Comparison of ENCODE assay signal across 8 mouse cellular contexts in the genomic region with DNA sequence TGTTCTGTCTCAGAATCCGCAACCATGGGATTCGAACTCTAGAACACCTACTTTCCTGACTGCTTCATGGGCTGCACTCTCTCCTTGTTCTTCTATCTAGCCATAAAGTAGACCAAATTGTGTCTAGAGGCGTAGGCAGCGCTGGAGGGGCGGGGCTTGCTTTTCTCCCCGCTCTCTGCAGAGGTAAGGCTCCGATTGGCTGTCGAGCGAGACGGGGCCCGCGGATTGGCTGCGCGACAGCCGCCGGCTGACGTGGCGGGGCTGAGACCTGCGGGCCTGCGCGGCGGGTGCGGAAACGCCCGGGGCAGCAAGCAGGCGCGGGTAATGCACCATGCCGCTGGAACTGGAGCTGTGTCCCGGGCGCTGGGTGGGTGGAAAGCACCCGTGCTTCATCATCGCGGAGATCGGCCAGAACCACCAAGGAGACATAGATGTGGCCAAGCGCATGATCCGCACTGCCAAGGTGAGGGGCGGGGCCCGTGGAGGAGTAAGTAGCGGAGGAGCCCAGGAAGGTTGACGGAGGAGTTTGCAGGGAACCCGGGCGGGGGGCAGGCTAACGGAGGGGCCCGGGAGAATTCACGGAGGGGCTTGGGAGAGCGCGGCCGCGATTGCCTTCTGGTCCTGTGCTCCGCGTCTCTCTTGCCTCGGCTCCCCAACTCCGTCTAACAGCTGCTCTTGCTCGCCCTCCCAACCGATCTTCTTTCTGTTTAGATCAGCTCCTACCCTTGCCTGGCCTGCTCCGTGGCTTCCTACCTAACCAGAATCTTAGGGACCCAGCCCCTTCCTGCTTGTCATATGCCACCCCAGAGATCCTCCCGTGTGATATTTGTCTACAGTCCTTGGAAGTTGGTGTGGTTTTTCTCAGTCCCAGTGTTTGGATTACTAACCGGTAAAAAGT. TPM values are rescaled to one million over a fixed set of nuclear protein-coding genes. Genes with fewer than 3 reads are reported as not detected.
DNase-seq lines count a peak whose midpoint lies in the region; ATAC-seq and TF ChIP-seq lines count a peak whose summit lies in the region.

TSS of gene Nans (plus strand) at position 221 of the 898 bp plus-strand sequence.

- peak; percentile 89 to 93 for DNase-seq in gastrocnemius, adult 8-10 months (ENCODE audit: low spot score in 2 of 2)
- DNase-seq in hindlimb bud, embryonic 11.5 days (ENCODE audit: extremely low spot score, low read depth, low spot score): peak; percentile 56
- peak; percentile 82 to 92 for DNase-seq in left cerebral cortex, adult 8-10 months (ENCODE audit: low spot score in 2 of 2)
- peak; percentile 97 for DNase-seq in right cerebral cortex, postnatal 10 days (ENCODE audit: low spot score in 2 of 2)
- peak; percentile 91 for DNase-seq in urinary bladder, postnatal 25 days (ENCODE audit: low spot score)

- H3K36me3 ChIP-seq in megakaryocyte, embryonic 14.5 days (replicated peaks; ENCODE audit: low read length): peaks cover 35% of the 10 kb centered on the region

- TF ChIP-seq CTCF in cortical plate, adult 2 months (IDR thresholded peaks at IDR 0.05; ENCODE audit: extremely low read depth, insufficient read depth, low read length): no peak

- TF ChIP-seq POLR2A in cortical plate, adult 2 months (IDR thresholded peaks at IDR 0.05; ENCODE audit: extremely low read depth, insufficient read depth, low read length): 0 out of 2 replicates have a peak, but pooled peaks have one; percentile 17

- H3K27ac ChIP-seq in cortical plate, adult 2 months (ENCODE audit: insufficient read depth, low read length): no peak within 1 kb of the TSS

- ATAC-seq in activated CD4-positive, CD25-positive, alpha-beta regulatory T cell, adult 4 months: peak; percentile 90

- H3K4me3 ChIP-seq in cortical plate, adult 2 months (ENCODE audit: insufficient read depth, low read length): peak within 1 kb of the TSS; percentile 81
- peak within 1 kb of the TSS; percentile 99 for H3K4me3 ChIP-seq in megakaryocyte, embryonic 14.5 days (replicated peaks)

- no peaks in the 10 kb centered on the region for H3K27me3 ChIP-seq in megakaryocyte, embryonic 14.5 days (replicated peaks)

- no peaks in the 10 kb centered on the region for H3K9me3 ChIP-seq in megakaryocyte, embryonic 14.5 days

- H3K4me1 ChIP-seq in cortical plate, adult 2 months (ENCODE audit: control insufficient read depth, insufficient read depth, low read length): no peaks in the 10 kb centered on the region
- H3K4me1 ChIP-seq in megakaryocyte, embryonic 14.5 days: peaks cover 71% of the 10 kb centered on the region

RNA-seq across cellular contexts. Expression of gene Nans, which starts in this region (rescaled TPM):
- polyA plus RNA-seq in activated CD4-positive, CD25-positive, alpha-beta regulatory T cell, adult 4 months (2017; shearing (Covaris generic)): 10 to 100 TPM; 68.7 to 68.8 TPM
- polyA plus RNA-seq in cortical plate, adult 2 months (2012; rRNA removed): 18.4 and 18.6 TPM in 2 replicates
- 10 to 100 TPM; 15.3 to 19.1 (median 16.8) TPM for total RNA-seq in gastrocnemius, adult 8-10 months (2022)
- 10 to 100 TPM; 13.1 to 19.7 (median 17.0) TPM for total RNA-seq in left cerebral cortex, adult 8-10 months (2022)
- 34.0 and 67.2 TPM in 2 replicates for polyA plus RNA-seq in megakaryocyte, embryonic 14.5 days (2012; ENCODE audit: insufficient read depth, low replicate concordance)
